Comparison of ENCODE assay signal across 8 mouse cellular contexts in the genomic region with DNA sequence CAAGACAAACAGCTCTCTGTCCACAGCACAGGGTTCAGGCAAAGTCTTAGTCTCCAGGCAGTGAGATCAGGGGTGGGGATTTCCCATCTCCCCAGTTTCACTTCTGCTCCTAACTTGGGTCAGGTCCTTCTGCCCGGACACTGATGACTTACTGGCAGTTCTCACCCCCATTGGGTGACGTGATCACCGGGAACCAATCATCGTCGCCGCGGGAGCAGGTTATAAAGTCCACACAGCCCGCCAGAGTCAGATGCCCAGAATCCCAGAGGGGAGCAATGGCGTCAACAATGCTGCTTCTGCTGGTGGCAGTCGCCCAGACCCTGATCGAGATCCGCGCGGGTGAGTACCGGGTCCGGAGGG. TPM values are rescaled to one million over a fixed set of nuclear protein-coding genes. Genes with fewer than 3 reads are reported as not detected.
DNase-seq lines count a peak whose midpoint lies in the region; ATAC-seq and TF ChIP-seq lines count a peak whose summit lies in the region.

TSS of gene H2-Q4 (plus strand) at position 249 of the 360 bp plus-strand sequence.

- peak within 1 kb of the TSS; percentile 98 for H3K4me2 ChIP-seq in heart, embryonic 11.5 days
- H3K4me2 ChIP-seq in kidney, embryonic 15.5 days: peak within 1 kb of the TSS; percentile 98
- H3K4me2 ChIP-seq in limb, embryonic 15.5 days: peak within 1 kb of the TSS; percentile 98
- H3K4me2 ChIP-seq in midbrain, postnatal 0 days (ENCODE audit: low read depth, low read length, poor library complexity, severe bottlenecking): peak within 1 kb of the TSS; percentile 91

- no peaks in the 10 kb centered on the region for H3K9me3 ChIP-seq in heart, embryonic 11.5 days (replicated peaks; ENCODE audit: control insufficient read depth, low read length)
- H3K9me3 ChIP-seq in kidney, embryonic 15.5 days (replicated peaks): no peaks in the 10 kb centered on the region; the same call in 1 of the 2 replicates
- no peaks in the 10 kb centered on the region for H3K9me3 ChIP-seq in limb, embryonic 15.5 days
- no peaks in the 10 kb centered on the region for H3K9me3 ChIP-seq in midbrain, postnatal 0 days (ENCODE audit: low read length)

- peak; percentile 98 for ATAC-seq in erythroid progenitor cell, adult 5-6 weeks (replicated peaks; ENCODE audit: low FRiP score, poor library complexity, severe bottlenecking)
- peak; percentile 57; the same call in 1 of the 2 replicates for ATAC-seq in heart, embryonic 11.5 days (replicated peaks; ENCODE audit: insufficient number of reproducible peaks, low FRiP score, low TSS enrichment)
- ATAC-seq in kidney, embryonic 15.5 days (replicated peaks; ENCODE audit: low FRiP score): peak; percentile 95
- peak; percentile 82 for ATAC-seq in limb, embryonic 15.5 days (ENCODE audit: insufficient number of reproducible peaks, low FRiP score, low TSS enrichment, low read depth)
- ATAC-seq in midbrain, postnatal 0 days (ENCODE audit: low FRiP score): peak; percentile 84

- WGBS in heart, embryonic 11.5 days (ENCODE audit: insufficient replicate concordance): under 1% methylated on average over 15 of the region's 16 CpGs
- WGBS in kidney, embryonic 15.5 days: 0% methylated on average over 14 of the region's 16 CpGs
- 0% methylated on average over 16 of the region's 16 CpGs for WGBS in limb, embryonic 15.5 days
- 1% methylated on average over 16 of the region's 16 CpGs for WGBS in midbrain, postnatal 0 days

- H3K27me3 ChIP-seq in heart, embryonic 11.5 days (ENCODE audit: control insufficient read depth, insufficient read depth, low read length): peaks cover 2% of the 10 kb centered on the region; the same call in 1 of the 2 replicates
- peaks cover 9% of the 10 kb centered on the region; the same call in 1 of the 2 replicates for H3K27me3 ChIP-seq in kidney, embryonic 15.5 days
- no peaks in the 10 kb centered on the region; the same call in 1 of the 2 replicates for H3K27me3 ChIP-seq in limb, embryonic 15.5 days
- H3K27me3 ChIP-seq in midbrain, postnatal 0 days (ENCODE audit: insufficient read depth, low read length): peaks cover 3% of the 10 kb centered on the region; the same call in 1 of the 2 replicates

- TF ChIP-seq CTCF in brain, embryonic 14.5 days (IDR thresholded peaks at IDR 0.05; ENCODE audit: borderline replicate concordance, extremely low read depth, insufficient read depth, insufficient read length): no peak
- TF ChIP-seq CTCF in midbrain, postnatal 0 days (IDR thresholded peaks at IDR 0.05): no peak

- H3K4me3 ChIP-seq in heart, embryonic 11.5 days (ENCODE audit: low read depth, low read length): peak within 1 kb of the TSS; percentile 67
- peak within 1 kb of the TSS; percentile 64 for H3K4me3 ChIP-seq in kidney, embryonic 15.5 days (replicated peaks)
- H3K4me3 ChIP-seq in limb, embryonic 15.5 days: peak within 1 kb of the TSS; percentile 62
- H3K4me3 ChIP-seq in midbrain, postnatal 0 days (ENCODE audit: low read depth, low read length): peak within 1 kb of the TSS; percentile 46

- peak within 1 kb of the TSS; percentile 64; the same call in 1 of the 2 replicates for H3K9ac ChIP-seq in heart, embryonic 11.5 days (ENCODE audit: low read depth, low read length)
- peak within 1 kb of the TSS; percentile 57 for H3K9ac ChIP-seq in kidney, embryonic 15.5 days
- H3K9ac ChIP-seq in limb, embryonic 15.5 days: peak within 1 kb of the TSS; percentile 54
- 0 out of 2 replicates have a peak within 1 kb of the TSS, but pooled peaks have one; percentile 33 for H3K9ac ChIP-seq in midbrain, postnatal 0 days (replicated peaks; ENCODE audit: low read length, poor library complexity, severe bottlenecking)

- no peaks in the 10 kb centered on the region for H3K36me3 ChIP-seq in heart, embryonic 11.5 days (ENCODE audit: control insufficient read depth, insufficient read depth, low read length)
- no peaks in the 10 kb centered on the region for H3K36me3 ChIP-seq in kidney, embryonic 15.5 days
- no peaks in the 10 kb centered on the region for H3K36me3 ChIP-seq in limb, embryonic 15.5 days
- H3K36me3 ChIP-seq in midbrain, postnatal 0 days (ENCODE audit: insufficient read depth, low read length): no peaks in the 10 kb centered on the region

- no peaks in the 10 kb centered on the region for H3K4me1 ChIP-seq in heart, embryonic 11.5 days (ENCODE audit: control insufficient read depth, insufficient read depth, low read length)
- 0 out of 2 replicates have a peak, but pooled peaks cover 8% of the 10 kb centered on the region for H3K4me1 ChIP-seq in kidney, embryonic 15.5 days
- H3K4me1 ChIP-seq in limb, embryonic 15.5 days: peaks cover 8% of the 10 kb centered on the region; the same call in 1 of the 2 replicates
- no peaks in the 10 kb centered on the region for H3K4me1 ChIP-seq in midbrain, postnatal 0 days (ENCODE audit: insufficient read depth, low read length)

- no peak within 1 kb of the TSS for H3K27ac ChIP-seq in heart, embryonic 11.5 days (ENCODE audit: low read depth, low read length)
- no peak within 1 kb of the TSS for H3K27ac ChIP-seq in kidney, embryonic 15.5 days
- no peak within 1 kb of the TSS for H3K27ac ChIP-seq in limb, embryonic 15.5 days
- H3K27ac ChIP-seq in midbrain, postnatal 0 days (ENCODE audit: low read depth, low read length): no peak within 1 kb of the TSS

- DNase-seq in B cell, adult 2 months: peak; percentile 97 to 99
- peak; percentile 74 for DNase-seq in brain, embryonic 14.5 days (ENCODE audit: low read depth)
- peak; percentile 79 for DNase-seq in midbrain, postnatal 0 days (ENCODE audit: low spot score)
- DNase-seq in spleen, postnatal 10 days (ENCODE audit: low spot score in 2 of 2): peak; percentile 84 to 93

- TF ChIP-seq POLR2A in brain, embryonic 14.5 days (IDR thresholded peaks at IDR 0.05; ENCODE audit: borderline replicate concordance, extremely low read depth, insufficient read depth, insufficient read length, poor library complexity, severe bottlenecking): no peak

RNA-seq across cellular contexts. Expression of gene H2-Q4, which starts in this region (rescaled TPM):
- 2.9 and 3.0 TPM in 2 replicates for polyA plus RNA-seq in brain, embryonic 14.5 days (2012; rRNA removed)
- 20.2 and 22.6 TPM in 2 replicates for total RNA-seq in erythroid progenitor cell, adult 5-6 weeks (2015; ENCODE audit: low replicate concordance)
- 24.5 and 26.8 TPM in 2 replicates for total RNA-seq in erythroid progenitor cell, adult 5-6 weeks (2017; ENCODE audit: low replicate concordance)
- 1.8 and 2.7 TPM in 2 replicates for polyA plus RNA-seq in heart, embryonic 11.5 days (2014; fragmentation: Nextera tagmentation; extraction: Ambion mirVana)
- polyA plus RNA-seq in kidney, embryonic 15.5 days (2015; fragmentation: Nextera tagmentation; extraction: Ambion mirVana): 4.0 and 4.1 TPM in 2 replicates
- 3.2 and 4.3 TPM in 2 replicates for polyA plus RNA-seq in limb, embryonic 15.5 days (2015; fragmentation: Nextera tagmentation; extraction: Ambion mirVana)
- total RNA-seq in midbrain, postnatal 0 days (2014; rRNA removed): 1.4 and 4.0 TPM in 2 replicates
- 0.79 and 1.0 TPM in 2 replicates for polyA plus RNA-seq in midbrain, postnatal 0 days (2015; fragmentation: Nextera tagmentation; extraction: Ambion mirVana)
